Comparison of ENCODE assay signal across 8 mouse cellular contexts in the genomic region with DNA sequence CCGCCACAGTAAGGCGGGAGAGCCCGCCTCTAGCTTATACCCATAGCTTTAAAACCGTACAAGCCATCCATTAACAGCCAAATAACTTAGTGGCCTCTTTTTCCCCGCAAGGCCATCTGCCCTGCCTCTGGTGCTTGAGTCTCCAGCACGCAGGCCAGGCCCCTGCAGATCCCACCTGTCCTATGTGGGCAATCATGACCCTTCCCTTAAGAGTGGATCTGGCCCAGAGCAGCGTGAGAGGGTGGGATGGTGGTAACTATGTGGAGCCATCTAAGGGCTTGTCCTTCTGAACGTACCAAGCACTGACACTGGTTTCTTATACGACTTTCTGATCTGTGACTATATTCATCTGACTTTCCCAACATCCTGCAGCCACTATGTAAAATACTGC. TPM values are rescaled to one million over a fixed set of nuclear protein-coding genes. Genes with fewer than 3 reads are reported as not detected.
A peak's percentile ranks its signal among the peaks of the same experiment; 100 is the strongest.
DNase-seq lines count a peak whose midpoint lies in the region; ATAC-seq and TF ChIP-seq lines count a peak whose summit lies in the region.

No protein-coding gene starts in this region.

- H3K9me3 ChIP-seq in lung, embryonic 14.5 days (ENCODE audit: low read depth, low read length): no peaks in the 10 kb centered on the region
- no peaks in the 10 kb centered on the region for H3K9me3 ChIP-seq in embryonic facial prominence, embryonic 15.5 days (replicated peaks)
- H3K9me3 ChIP-seq in intestine, postnatal 0 days (ENCODE audit: control insufficient read depth): no peaks in the 10 kb centered on the region
- no peaks in the 10 kb centered on the region for H3K9me3 ChIP-seq in neural tube, embryonic 14.5 days (ENCODE audit: control insufficient read depth, low read length)

- peaks cover 51% of the 10 kb centered on the region for H3K36me3 ChIP-seq in lung, embryonic 14.5 days (ENCODE audit: insufficient read depth)
- peaks cover 31% of the 10 kb centered on the region for H3K36me3 ChIP-seq in embryonic facial prominence, embryonic 15.5 days
- peaks cover 22% of the 10 kb centered on the region for H3K36me3 ChIP-seq in intestine, postnatal 0 days (ENCODE audit: control insufficient read depth, insufficient read depth)
- peaks cover 18% of the 10 kb centered on the region; the same call in 1 of the 2 replicates for H3K36me3 ChIP-seq in neural tube, embryonic 14.5 days (ENCODE audit: control insufficient read depth, insufficient read depth, low read length)

- H3K4me3 ChIP-seq in lung, embryonic 14.5 days (ENCODE audit: low read depth, low read length): peak overlapping the region; percentile 77
- peak overlapping the region; percentile 83 for H3K4me3 ChIP-seq in embryonic facial prominence, embryonic 15.5 days (replicated peaks)
- H3K4me3 ChIP-seq in intestine, postnatal 0 days (ENCODE audit: low read depth, low read length): peak overlapping the region; percentile 72; the same call in 1 of the 2 replicates
- H3K4me3 ChIP-seq in neural tube, embryonic 14.5 days (ENCODE audit: low read depth, low read length): peak overlapping the region; percentile 72

- H3K9ac ChIP-seq in lung, embryonic 14.5 days: peak overlapping the region; percentile 79
- H3K9ac ChIP-seq in embryonic facial prominence, embryonic 15.5 days: peak overlapping the region; percentile 40
- H3K9ac ChIP-seq in intestine, postnatal 0 days (ENCODE audit: low read depth, low read length): no peak overlapping the region
- 0 out of 2 replicates have a peak overlapping the region, but pooled peaks have one; percentile 3 for H3K9ac ChIP-seq in neural tube, embryonic 14.5 days (replicated peaks; ENCODE audit: low read depth, low read length)

- no peaks in the 10 kb centered on the region for H3K27me3 ChIP-seq in lung, embryonic 14.5 days (ENCODE audit: insufficient read depth, low read length)
- H3K27me3 ChIP-seq in embryonic facial prominence, embryonic 15.5 days: no peaks in the 10 kb centered on the region
- H3K27me3 ChIP-seq in intestine, postnatal 0 days (replicated peaks; ENCODE audit: control insufficient read depth, insufficient read depth, low read length): no peaks in the 10 kb centered on the region
- no peaks in the 10 kb centered on the region for H3K27me3 ChIP-seq in neural tube, embryonic 14.5 days (ENCODE audit: control insufficient read depth, insufficient read depth, low read length)

- peaks cover 15% of the 10 kb centered on the region for H3K4me1 ChIP-seq in lung, embryonic 14.5 days (ENCODE audit: insufficient read depth)
- H3K4me1 ChIP-seq in embryonic facial prominence, embryonic 15.5 days: peaks cover 33% of the 10 kb centered on the region
- 0 out of 2 replicates have a peak, but pooled peaks cover 8% of the 10 kb centered on the region for H3K4me1 ChIP-seq in intestine, postnatal 0 days (replicated peaks; ENCODE audit: control insufficient read depth, insufficient read depth, low read length)
- peaks cover 24% of the 10 kb centered on the region for H3K4me1 ChIP-seq in neural tube, embryonic 14.5 days (ENCODE audit: control insufficient read depth, insufficient read depth, low read length)

- peak overlapping the region; percentile 72 for H3K4me2 ChIP-seq in lung, embryonic 14.5 days
- peak overlapping the region; percentile 56 for H3K4me2 ChIP-seq in embryonic facial prominence, embryonic 15.5 days (replicated peaks)
- H3K4me2 ChIP-seq in intestine, postnatal 0 days (replicated peaks; ENCODE audit: low read depth): peak overlapping the region; percentile 74
- peak overlapping the region; percentile 46 for H3K4me2 ChIP-seq in neural tube, embryonic 14.5 days (ENCODE audit: low read depth, low read length)

- no peak for TF ChIP-seq CTCF in lung, embryonic 14.5 days (IDR thresholded peaks at IDR 0.05; ENCODE audit: low read depth)
- TF ChIP-seq CTCF in intestine, postnatal 0 days (IDR thresholded peaks at IDR 0.05; ENCODE audit: low read depth): no peak

- ATAC-seq in lung, embryonic 14.5 days (ENCODE audit: insufficient read depth): peak; percentile 35
- ATAC-seq in embryonic facial prominence, embryonic 15.5 days (ENCODE audit: insufficient number of reproducible peaks, low FRiP score, low TSS enrichment, low read depth): peak; percentile 0; the same call in 1 of the 2 replicates
- no peak for ATAC-seq in intestine, postnatal 0 days
- ATAC-seq in neural tube, embryonic 14.5 days (ENCODE audit: low read depth): no peak; the same call in 1 of the 2 replicates
- ATAC-seq in megakaryocyte progenitor cell, adult 5-6 weeks (replicated peaks; ENCODE audit: poor library complexity): no peak

- WGBS in lung, embryonic 14.5 days: 2% methylated on average over 9 of the region's 9 CpGs
- 2% methylated on average over 9 of the region's 9 CpGs for WGBS in embryonic facial prominence, embryonic 15.5 days
- 5% methylated on average over 9 of the region's 9 CpGs for WGBS in intestine, postnatal 0 days
- 2% methylated on average over 9 of the region's 9 CpGs for WGBS in neural tube, embryonic 14.5 days

- H3K27ac ChIP-seq in lung, embryonic 14.5 days (ENCODE audit: low read depth): peak overlapping the region; percentile 96
- H3K27ac ChIP-seq in embryonic facial prominence, embryonic 15.5 days (replicated peaks): peak overlapping the region; percentile 99
- H3K27ac ChIP-seq in intestine, postnatal 0 days (ENCODE audit: low read depth, low read length): no peak overlapping the region
- peak overlapping the region; percentile 94; the same call in 1 of the 2 replicates for H3K27ac ChIP-seq in neural tube, embryonic 14.5 days (ENCODE audit: low read depth, low read length)

- DNase-seq in lung, embryonic 14.5 days: peak; percentile 7
- no peak for DNase-seq in lung, postnatal 25 days (ENCODE audit: low spot score)
- DNase-seq in cerebellum, adult 18-20 months: no peak
- DNase-seq in urinary bladder, postnatal 10 days (ENCODE audit: low spot score): no peak

RNA-seq across cellular contexts. Expression of gene Slbp, which starts 0.4 kb away (rescaled TPM):
- polyA plus RNA-seq in lung, embryonic 14.5 days (2014; fragmentation: Nextera tagmentation; extraction: Ambion mirVana): 265 and 275 TPM in 2 replicates
- 191 and 202 TPM in 2 replicates for polyA plus RNA-seq in embryonic facial prominence, embryonic 15.5 days (2015; fragmentation: Nextera tagmentation; extraction: Ambion mirVana)
- 91.4 and 92.9 TPM in 2 replicates for polyA plus RNA-seq in intestine, postnatal 0 days (2015; fragmentation: Nextera tagmentation; extraction: Ambion mirVana)
- 116 and 118 TPM in 2 replicates for polyA plus RNA-seq in neural tube, embryonic 14.5 days (2014; fragmentation: Nextera tagmentation; extraction: Ambion mirVana)
- 206 and 223 TPM in 2 replicates for total RNA-seq in megakaryocyte progenitor cell, adult 5-6 weeks (2015)
- total RNA-seq in megakaryocyte progenitor cell, adult 5-6 weeks (2017): 253 and 266 TPM in 2 replicates

RNA-seq across cellular contexts. Expression of gene Tacc3, which starts 5.2 kb away (rescaled TPM):
- polyA plus RNA-seq in lung, embryonic 14.5 days (2014; fragmentation: Nextera tagmentation; extraction: Ambion mirVana): 254 and 261 TPM in 2 replicates
- polyA plus RNA-seq in embryonic facial prominence, embryonic 15.5 days (2015; fragmentation: Nextera tagmentation; extraction: Ambion mirVana): 141 and 146 TPM in 2 replicates
- 37.3 and 39.3 TPM in 2 replicates for polyA plus RNA-seq in intestine, postnatal 0 days (2015; fragmentation: Nextera tagmentation; extraction: Ambion mirVana)
- polyA plus RNA-seq in neural tube, embryonic 14.5 days (2014; fragmentation: Nextera tagmentation; extraction: Ambion mirVana): 18.7 and 26.3 TPM in 2 replicates
- 180 and 190 TPM in 2 replicates for total RNA-seq in megakaryocyte progenitor cell, adult 5-6 weeks (2015)
- 184 and 199 TPM in 2 replicates for total RNA-seq in megakaryocyte progenitor cell, adult 5-6 weeks (2017)

RNA-seq across cellular contexts. Expression of gene Tmem129, which starts 5.4 kb away (rescaled TPM):
- 38.3 and 39.7 TPM in 2 replicates for polyA plus RNA-seq in lung, embryonic 14.5 days (2014; fragmentation: Nextera tagmentation; extraction: Ambion mirVana)
- polyA plus RNA-seq in embryonic facial prominence, embryonic 15.5 days (2015; fragmentation: Nextera tagmentation; extraction: Ambion mirVana): 44.2 and 45.1 TPM in 2 replicates
- polyA plus RNA-seq in intestine, postnatal 0 days (2015; fragmentation: Nextera tagmentation; extraction: Ambion mirVana): 18.5 and 18.8 TPM in 2 replicates
- 27.4 and 27.6 TPM in 2 replicates for polyA plus RNA-seq in neural tube, embryonic 14.5 days (2014; fragmentation: Nextera tagmentation; extraction: Ambion mirVana)
- 15.9 and 17.5 TPM in 2 replicates for total RNA-seq in megakaryocyte progenitor cell, adult 5-6 weeks (2015)
- 17.8 and 23.7 TPM in 2 replicates for total RNA-seq in megakaryocyte progenitor cell, adult 5-6 weeks (2017)

RNA-seq across cellular contexts. Expression of gene Gm9903, which starts 23.1 kb away (rescaled TPM):
- 0.26 and 0.31 TPM in 2 replicates for polyA plus RNA-seq in lung, embryonic 14.5 days (2014; fragmentation: Nextera tagmentation; extraction: Ambion mirVana)
- 0.36 and 0.43 TPM in 2 replicates for polyA plus RNA-seq in embryonic facial prominence, embryonic 15.5 days (2015; fragmentation: Nextera tagmentation; extraction: Ambion mirVana)
- polyA plus RNA-seq in intestine, postnatal 0 days (2015; fragmentation: Nextera tagmentation; extraction: Ambion mirVana): 0.42 and 0.52 TPM in 2 replicates
- polyA plus RNA-seq in neural tube, embryonic 14.5 days (2014; fragmentation: Nextera tagmentation; extraction: Ambion mirVana): 0.60 and 0.89 TPM in 2 replicates
- 0.37 and 0.74 TPM in 2 replicates for total RNA-seq in megakaryocyte progenitor cell, adult 5-6 weeks (2015)
- total RNA-seq in megakaryocyte progenitor cell, adult 5-6 weeks (2017): 1.1 TPM in 1 of 2 replicates, not detected in the other

RNA-seq across cellular contexts. Expression of gene Fam53a, which starts 23.3 kb away (rescaled TPM):
- 63.5 and 64.4 TPM in 2 replicates for polyA plus RNA-seq in lung, embryonic 14.5 days (2014; fragmentation: Nextera tagmentation; extraction: Ambion mirVana)
- 67.8 and 69.4 TPM in 2 replicates for polyA plus RNA-seq in embryonic facial prominence, embryonic 15.5 days (2015; fragmentation: Nextera tagmentation; extraction: Ambion mirVana)
- polyA plus RNA-seq in intestine, postnatal 0 days (2015; fragmentation: Nextera tagmentation; extraction: Ambion mirVana): 39.4 and 42.1 TPM in 2 replicates
- polyA plus RNA-seq in neural tube, embryonic 14.5 days (2014; fragmentation: Nextera tagmentation; extraction: Ambion mirVana): 26.8 and 35.0 TPM in 2 replicates
- 16.1 and 27.6 TPM in 2 replicates for total RNA-seq in megakaryocyte progenitor cell, adult 5-6 weeks (2015)
- 16.6 and 25.9 TPM in 2 replicates for total RNA-seq in megakaryocyte progenitor cell, adult 5-6 weeks (2017)

Comparison
In these comparisons a context has a peak if more than half of its experiments do, and no peak if none do; other contexts are left out.
1. ATAC-seq: peak in lung, embryonic 14.5 days (single experiment) and embryonic facial prominence, embryonic 15.5 days (single experiment); none in intestine, postnatal 0 days (single experiment), neural tube, embryonic 14.5 days (single experiment) and megakaryocyte progenitor cell, adult 5-6 weeks (single experiment).
2. Peak in every context shown above with its lines, with median percentiles within 50 percentile points of each other: H3K4me2 ChIP-seq and H3K4me3 ChIP-seq.